Mouse (Mus musculus): ENCODE data around the gene Mthfd1l. TPM values are rescaled to one million over a fixed set of nuclear protein-coding genes. Genes with fewer than 3 reads are reported as not detected.

Gene Mthfd1l
- polyA plus RNA-seq, 1 experiment from 2014 or later: 18.5 TPM

GRCm38 (mm10) chr10:4211067-4211447 lies 238.1 kb downstream of the Mthfd1l start:
- Histone ChIP-seq H3K27ac (ENCODE audit: low read length) (no peak overlapping the region), H3K9ac (ENCODE audit: low read depth, low read length) (no peak overlapping the region), H3K4me1 (ENCODE audit: control insufficient read depth, low read depth, low read length) (no peaks in the 10 kb centered on the region), H3K4me2 (ENCODE audit: low read depth, low read length) (no peak overlapping the region), H3K36me3 (ENCODE audit: control insufficient read depth, insufficient read depth) (no peaks in the 10 kb centered on the region), H3K4me3 (ENCODE audit: low read depth, low read length) (no peak overlapping the region), H3K27me3 (ENCODE audit: control insufficient read depth, insufficient read depth, low read depth, low read length) (0 out of 2 replicates have a peak, but pooled peaks cover 2% of the 10 kb centered on the region), H3K9me3 (replicated peaks; ENCODE audit: control insufficient read depth, low read length) (no peaks in the 10 kb centered on the region)
- 53% methylated on average over 4 of the region's 4 CpGs for WGBS (ENCODE audit: insufficient replicate concordance)
- no peak for ATAC-seq (ENCODE audit: low read depth)

Other genes with a start within 250 kb of the Mthfd1l start
- 1.2 and 2.2 TPM in 2 replicates for gene Plekhg1, start 232.8 kb upstream of the Mthfd1l start, polyA plus RNA-seq (2015; fragmentation: Nextera tagmentation; extraction: Ambion mirVana)